Mouse (Mus musculus) liver, postnatal 0 days (tissue): Measurements from ENCODE around the gene Rapgef2.

Source experiments
- CTCF ChIP-seq: sonication (generic); IDR thresholded peaks from 2 replicates; pipeline ENCODE4 v1.5.1; 2016; ENCODE audit warnings: antibody characterized with exemption, low read depth
- EP300 ChIP-seq: IDR thresholded peaks from 2 replicates; pipeline ENCODE4 v1.6.1; 2016; ENCODE audit warnings: antibody characterized with exemption, low read depth, mild to moderate bottlenecking

DNA sequence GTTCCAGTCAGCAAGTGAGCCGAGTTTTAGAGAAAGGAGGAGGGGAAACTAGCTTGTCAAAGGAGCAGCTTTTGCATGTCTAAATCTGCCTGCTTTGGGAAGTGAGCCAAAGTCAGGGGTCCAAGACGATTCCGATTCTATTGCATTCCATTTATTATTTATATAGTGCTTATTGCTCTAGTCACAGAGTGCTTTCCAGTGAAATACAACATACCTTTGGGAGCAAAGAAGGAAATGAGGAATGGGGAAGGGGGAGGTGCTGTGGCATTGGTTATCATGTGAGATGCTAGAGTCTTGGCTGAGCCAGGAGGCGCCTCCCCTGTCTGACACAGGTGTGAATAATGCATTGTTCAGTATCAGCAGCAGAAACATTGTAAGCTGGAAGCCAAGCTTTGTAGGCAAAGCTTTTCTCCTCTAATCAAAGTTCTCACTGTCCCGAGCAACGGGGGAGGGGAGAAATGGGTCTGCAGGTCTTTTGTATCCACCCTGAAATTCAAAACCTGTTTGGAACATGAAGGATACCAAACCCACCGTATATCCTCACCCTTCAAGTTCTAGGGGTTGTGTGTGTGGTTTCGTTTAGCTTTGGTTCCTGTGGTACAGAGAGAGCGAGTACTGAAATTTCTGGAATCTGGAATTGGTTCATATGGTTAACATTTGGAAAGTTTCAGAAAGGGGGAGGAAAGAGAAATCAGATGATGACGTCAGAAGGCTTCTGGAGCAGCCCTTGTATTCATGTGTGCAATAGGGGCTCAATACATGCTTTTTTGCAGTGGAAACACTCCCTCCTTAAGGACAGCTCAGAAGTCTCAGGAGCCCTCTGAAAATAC lies 38.6 kb upstream of the Rapgef2 start:
- TF ChIP-seq CTCF, result no peak
- TF ChIP-seq EP300, result no peak
